Mouse (Mus musculus) cerebellum, postnatal 36 days (tissue): ENCODE results near the gene Myo1b.
"Not testable (repeated sequence)": the region's sequence is repeated elsewhere in the genome, so short reads cannot be mapped to it uniquely, and the experiment has no call there.

Experiments
- DNase-seq, 2 experiments: peaks; one replicate each; pipeline ENCODE4 v3.0.0; 2021 to 2022; ENCODE audit warnings: mixed read lengths in 2 of 2

The Myo1b gene

DNA sequence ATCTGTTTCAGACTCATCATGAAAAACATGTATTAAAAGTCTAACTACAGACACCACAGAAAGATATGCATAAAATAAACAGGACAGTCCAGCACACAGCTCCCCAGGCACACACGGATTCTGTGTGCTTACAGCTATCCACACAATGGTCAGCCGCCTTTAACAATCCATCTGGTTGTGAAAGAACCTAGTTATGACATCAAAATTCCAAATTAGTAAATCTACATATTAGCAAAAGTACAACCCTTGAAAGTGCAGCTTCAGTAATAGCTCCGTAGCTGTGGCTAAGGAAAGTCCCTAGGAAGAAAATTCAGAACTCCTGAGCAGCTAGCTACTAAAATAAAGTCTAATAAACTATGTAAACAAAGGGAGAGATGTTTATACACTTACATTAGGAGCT, 21.1 kb downstream of the Myo1b start:
- DNase-seq, result no peak

DNA sequence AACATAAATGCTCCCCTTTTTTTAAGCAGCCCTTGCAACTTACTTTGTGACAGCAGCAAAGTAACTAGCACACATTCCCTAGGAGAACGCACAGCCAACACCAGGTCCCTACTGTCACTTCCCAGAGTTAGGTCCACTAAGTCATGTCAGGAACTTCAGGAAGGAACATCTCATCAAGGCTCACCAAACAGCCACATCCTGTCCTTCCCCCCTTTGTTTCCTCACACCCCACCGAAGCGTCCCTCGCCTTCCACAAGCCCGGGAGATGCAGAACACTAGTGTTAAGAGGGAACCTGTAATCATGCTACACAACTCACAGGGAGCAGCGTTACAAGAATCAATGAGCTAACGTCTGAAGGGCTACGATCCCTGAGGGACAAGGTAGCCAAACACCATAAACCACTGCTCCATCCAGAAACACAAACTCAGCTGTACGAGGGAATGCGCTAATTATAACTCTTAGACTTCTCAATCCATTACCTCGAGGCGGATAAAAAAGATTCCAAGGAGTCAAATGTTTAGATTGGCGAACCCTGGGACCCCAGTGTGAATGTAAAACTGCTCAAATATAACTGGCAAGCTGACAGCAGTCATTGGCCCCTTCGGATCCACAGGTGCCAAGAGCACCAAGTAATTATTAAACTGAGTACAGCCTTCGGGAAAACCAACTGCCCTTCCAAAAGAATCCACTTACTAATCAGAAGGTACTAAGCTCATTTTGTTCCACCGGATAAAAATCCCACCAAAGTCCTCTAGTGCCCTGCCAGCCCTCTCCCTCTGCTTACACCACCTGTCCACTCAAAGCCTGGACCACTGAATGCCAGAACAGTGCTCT, 22.1 kb downstream of the Myo1b start:
- no peak for DNase-seq

DNA sequence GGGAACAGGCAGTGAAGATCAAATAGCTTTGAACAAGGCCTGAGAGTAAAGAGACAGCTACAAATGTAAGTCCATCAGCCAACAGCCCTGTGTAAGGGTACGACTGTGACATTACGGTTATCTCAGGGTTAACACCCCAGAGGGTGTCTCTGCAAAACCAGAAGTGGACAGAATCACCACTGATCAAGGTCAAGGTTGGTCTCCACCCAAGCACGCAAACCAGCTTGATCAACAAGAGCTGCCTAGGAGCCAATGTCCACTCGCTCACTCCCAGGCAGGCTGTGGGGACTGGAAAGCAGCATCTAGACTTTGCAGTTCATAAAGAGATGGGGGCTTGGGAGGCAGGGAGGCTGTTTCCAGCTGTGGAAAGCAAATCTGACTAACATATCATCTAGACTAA, 23.9 kb downstream of the Myo1b start:
- DNase-seq, result no peak

DNA sequence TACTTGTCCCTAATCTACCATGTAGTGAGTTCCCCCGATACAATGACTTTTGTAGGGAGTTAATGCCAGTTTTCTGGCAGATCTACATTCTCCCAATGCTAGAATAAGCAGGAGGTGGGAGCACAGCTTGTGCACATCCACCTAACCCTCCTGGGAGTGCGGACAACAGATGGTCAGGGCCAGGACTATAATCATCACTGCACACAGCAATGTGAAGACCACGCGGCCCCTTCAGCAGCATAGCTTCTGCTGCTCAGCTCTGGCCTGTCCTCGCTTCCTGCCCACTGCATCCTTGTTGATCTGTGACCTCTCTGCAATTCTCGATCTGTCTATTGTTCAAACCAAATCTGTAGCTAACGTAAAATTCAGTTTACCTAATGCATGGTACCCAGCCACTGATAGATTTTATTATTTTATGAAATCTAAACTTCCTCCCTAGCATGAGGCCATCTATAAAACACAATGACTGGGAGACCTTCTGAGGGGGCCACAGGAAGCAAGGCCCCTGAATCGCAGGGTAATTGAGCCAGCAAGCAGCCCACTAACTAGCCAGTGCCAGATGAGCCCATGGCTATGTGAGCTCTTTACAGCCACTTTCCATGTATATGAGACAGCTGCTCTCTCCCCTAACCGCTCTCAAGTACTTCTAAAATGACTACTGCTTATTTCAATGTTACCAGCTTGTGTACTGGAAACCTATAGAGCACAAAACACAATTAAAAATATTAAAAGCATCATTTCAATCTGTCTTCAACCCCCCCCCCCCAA, 27.6 kb downstream of the Myo1b start:
- DNase-seq, result no peak

DNA sequence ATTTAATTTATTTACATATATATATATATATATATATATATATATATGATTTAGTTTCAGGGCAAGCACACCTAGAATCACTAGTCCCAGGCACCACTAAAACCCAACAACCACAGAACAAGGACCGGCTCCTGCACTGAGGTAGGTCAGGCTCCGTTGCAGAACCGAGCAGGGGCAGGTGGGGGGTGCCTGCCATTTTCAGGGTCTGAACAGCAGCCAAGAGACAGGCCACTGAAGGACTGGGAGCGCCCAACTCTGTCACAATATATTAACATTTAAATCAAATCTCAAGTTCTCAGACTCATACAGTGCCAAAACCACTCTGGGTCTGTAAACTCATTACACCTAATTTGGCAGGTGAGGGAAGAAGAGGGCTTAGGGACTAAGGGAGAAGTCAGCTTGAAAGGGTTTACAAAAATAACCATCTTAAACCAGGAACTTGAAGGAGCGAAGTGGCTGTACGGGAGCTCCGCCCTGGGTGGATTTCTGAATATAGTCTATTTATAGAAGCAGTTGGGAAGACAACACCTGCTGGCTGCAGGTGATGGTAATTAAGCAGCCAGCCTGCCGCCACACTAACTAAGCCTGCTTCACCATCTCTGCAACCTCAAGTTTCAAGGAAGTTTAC, 30.4 kb downstream of the Myo1b start:
- peak; percentile 12 to 17 for DNase-seq

DNA sequence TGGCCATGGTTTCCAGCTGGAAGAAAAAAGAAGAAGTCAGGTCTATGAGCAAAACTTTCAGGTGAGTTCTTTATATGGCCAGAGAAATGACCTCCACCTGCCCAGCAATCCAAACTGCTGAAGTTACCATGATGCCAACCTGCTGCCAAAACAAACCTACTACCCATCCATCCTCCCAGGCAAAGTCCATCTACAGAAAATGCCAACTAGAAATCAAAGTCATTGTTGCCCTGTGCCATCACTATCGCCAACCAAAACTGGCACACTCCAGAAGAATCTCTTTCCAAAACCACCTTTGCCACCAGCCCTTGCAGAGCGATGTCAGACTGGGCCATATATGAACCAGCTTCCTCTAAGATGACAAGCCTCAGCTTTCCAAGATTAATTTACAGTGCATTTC, 32.7 kb downstream of the Myo1b start:
- no peak for DNase-seq

DNA sequence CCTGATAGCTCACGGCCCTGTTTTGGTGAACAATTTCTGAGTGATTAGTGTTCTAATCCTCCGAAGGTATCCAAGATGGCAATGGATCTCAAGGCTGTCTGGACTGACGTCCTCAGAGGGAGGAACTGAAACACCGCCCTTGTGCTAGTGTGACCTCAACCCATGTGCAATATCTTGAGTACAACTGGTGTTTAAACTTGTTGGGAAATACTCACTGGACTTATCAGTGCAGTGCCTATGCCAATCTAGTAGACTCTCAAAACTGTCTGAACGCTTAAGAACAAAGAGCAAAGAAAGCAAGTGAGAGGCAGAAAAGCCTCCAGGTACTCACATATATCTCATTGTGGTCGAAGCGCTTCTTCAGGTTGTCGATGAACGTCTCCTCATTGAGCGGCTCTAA, 33.1 kb downstream of the Myo1b start:
- DNase-seq, result no peak

DNA sequence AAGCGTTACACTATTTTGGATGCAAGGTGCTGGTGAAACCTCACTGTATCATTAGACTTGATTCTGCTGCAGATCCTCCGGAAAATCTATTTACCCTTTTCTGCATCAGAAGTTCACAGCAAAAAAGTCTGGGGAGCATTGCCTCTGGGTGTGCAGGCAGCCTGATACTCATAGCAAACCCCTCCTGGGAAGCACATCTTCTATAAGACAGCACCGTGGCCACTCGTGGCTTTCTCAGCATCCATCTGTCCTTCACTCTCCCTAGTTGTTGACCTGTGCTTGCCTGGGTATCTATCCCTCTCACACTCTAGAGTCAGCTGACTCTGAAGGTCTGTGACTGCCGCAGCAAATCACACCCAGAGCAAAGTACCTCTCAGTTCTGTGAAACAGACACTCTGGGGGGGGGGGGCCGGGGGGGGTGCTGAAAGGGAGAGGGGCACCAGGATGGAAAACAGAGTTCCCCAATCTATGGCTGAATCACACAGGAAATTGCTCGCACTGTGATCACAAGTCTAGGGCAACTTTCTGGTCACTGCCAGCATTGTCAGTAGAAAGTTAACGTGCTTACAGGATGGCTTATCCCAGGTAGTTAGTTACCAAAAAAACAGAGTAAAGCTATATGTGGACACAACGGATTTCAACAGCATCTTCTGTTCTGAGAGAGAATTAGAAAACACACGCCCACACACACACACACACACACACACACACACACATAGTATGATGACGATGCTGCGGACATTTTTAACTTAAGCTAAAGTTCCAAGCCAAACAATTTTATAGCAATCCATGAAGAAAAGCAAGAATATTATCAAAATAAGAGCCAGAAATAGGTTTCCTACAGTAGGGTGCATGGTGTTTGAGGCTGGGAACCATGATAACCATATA, 35.7 kb downstream of the Myo1b start:
- DNase-seq, result no peak

DNA sequence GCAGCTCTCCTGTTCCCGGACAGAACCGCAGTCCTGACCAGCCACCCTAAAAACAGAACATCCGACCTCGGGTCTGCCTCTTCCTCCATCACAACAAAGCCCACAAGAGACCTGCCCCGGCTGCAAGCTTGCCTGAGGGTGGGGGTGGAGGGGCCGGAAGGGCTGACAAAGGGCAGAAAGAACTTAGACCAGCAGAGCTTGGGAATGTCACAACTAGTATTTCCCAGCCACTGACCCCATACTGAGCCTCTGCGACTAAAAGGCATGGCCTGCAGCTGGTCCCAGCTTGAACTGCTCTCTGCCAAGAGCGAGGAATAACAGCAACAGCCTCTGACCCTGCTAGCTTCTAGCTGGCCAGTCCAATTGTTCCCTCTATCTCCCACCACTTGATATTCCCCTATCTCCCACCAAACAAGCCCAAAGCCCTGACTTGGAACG, 36.5 kb downstream of the Myo1b start:
- DNase-seq, result no peak

DNA sequence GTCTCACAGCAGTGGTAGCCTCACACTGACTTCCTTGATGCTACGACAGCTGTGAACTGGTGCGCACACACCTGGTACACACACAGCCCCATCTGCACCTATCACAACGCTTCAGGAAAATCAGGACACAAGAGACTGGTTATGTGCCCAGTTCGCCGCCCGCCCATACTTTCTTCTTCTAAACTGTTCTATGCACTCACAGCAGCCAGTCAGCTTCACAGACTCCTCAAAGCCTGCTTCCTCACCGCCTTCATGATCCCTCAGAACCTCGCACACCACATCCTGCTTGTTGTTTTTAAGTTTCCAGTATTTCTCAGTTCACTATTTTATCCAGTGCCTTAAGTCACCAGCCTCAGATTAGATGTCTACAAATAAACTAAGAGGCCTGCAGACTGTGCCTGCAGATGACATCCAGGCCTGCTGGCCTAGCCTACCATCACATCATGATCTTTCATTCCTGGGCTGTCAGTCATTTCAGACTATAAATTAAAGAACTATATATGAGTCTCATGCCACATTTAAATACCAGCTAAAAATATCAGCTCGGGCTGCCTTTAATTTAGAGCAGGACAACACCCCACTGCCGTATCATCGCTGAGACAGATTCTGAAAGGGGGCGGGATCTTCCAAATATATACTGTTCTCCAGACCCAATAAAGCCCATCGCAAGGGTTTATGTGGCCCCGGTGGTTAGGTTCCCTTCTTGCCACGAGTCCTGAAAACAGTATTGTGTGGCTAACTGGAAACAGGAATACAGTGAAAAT, 40.2 kb downstream of the Myo1b start:
- no peak for DNase-seq

DNA sequence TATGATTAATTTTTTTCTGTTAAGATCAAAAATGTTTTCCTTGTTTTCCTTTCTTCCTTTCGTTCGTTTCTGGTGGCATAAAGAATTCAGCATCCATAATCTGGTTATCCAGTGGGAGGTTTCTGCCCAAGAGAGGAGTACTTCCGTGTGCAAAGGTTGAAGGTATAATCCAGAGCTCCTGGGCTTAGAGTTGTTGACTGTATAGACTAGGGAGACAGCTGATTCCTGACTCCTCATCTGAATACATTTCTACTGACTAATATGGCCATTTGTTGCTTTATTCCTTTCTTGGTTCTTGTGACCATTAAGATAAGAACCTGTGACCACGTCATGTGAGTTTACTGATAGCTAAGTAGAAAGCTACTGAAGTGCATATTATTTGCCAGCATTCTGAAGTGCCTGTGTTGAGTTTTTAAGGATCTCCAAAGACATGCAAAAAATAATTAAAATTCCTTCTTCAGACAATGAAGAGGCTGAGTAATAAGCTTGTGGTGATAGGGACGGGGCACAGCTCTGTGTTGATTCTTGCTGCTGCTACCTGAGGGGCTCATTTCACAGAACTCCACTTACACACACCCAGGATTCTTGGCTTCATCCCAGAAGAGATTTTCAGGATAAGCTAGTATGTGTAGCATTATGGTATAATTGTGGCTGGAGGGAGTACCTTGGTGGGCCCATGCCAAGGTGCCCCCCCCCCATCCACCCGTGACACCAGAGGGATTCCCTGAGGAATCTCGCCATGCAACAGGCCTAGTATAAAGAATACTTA, 43.2 kb downstream of the Myo1b start:
- no peak for DNase-seq

DNA sequence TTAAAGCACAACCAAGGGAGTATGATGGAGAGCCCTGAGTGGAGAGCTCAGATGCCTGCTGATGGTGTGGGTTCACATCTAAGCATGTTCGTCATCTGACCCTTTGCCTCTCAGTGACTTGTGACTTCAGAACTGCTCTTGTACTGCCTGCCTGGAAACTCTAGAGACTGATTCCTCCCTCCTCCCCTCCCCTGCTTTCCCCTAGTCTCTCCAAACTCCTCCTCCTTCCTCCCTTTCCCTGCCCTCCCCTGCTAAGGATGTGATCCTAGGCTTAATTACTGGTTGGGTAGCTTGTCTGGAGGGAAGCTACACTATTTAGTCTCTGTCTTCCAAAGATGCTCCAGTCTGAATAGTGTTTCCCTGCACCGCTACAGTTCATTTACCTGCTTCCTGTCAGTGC, 44.6 kb downstream of the Myo1b start:
- not testable (repeated sequence) for DNase-seq

DNA sequence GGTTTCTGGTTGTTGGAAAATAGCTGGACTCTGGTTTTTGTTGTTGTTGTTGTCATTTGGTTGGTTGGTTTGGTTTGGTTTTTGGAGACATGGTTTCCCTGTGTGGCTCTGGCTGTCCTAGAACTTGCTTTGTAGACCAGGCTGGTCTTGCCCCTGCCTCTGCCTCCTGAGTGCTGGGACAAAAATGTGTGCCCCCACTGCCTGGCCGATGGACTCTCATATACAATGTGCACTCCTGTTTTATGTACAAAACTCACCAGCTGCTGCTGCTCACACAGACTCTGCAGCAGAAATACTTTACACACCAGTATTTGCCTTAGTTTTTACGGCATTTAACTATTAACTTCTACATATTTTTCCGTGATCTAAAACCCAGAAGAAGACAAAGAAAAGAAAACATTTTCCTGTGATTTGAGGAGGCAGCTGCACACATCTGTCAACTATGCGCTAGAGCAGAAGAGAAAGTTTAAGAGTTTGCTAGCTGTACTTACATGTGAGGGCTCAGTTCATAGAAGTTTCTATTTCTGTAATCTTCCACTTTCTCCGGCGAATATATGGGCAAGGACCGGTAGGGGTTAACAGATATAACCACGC, 52.9 kb downstream of the Myo1b start:
- DNase-seq, result no peak

DNA sequence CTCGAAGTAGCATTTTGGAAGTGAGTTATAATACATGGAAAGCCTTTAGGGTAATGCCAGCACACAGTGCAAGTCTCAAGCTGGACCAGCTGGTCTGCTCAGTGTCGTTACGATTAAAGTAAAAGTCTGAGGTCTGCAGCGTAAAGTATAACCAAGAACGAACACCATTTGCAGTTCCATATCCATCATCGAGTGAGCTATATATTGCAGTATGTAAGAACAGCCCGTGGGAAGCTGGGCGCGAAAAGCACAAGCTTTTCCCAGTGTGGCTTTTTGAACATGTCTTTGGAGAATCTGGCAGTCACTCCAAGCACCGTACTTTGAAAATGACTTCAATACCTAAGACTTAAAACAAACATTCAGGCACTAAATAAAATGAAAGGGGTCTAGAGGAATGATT, 55.0 kb downstream of the Myo1b start:
- DNase-seq, result no peak

DNA sequence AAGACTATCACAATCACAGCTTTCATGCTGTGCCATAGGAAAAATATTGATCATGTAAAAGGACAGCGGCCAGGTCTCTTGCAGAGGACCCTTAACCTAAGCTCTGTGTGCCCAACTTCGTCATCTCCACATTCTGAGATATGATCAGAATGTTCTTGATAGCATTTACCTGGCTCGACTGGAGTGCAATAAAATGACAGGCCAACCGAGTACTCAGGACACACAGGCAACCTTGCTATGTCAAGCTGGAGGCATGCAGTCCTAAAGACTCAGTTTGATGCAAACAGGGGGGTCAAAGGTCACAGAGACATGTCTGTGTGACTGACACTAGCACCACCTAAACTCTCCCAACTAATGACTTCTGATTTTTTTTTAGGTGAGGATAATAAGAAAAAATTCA, 58.9 kb downstream of the Myo1b start:
- DNase-seq, result no peak

DNA sequence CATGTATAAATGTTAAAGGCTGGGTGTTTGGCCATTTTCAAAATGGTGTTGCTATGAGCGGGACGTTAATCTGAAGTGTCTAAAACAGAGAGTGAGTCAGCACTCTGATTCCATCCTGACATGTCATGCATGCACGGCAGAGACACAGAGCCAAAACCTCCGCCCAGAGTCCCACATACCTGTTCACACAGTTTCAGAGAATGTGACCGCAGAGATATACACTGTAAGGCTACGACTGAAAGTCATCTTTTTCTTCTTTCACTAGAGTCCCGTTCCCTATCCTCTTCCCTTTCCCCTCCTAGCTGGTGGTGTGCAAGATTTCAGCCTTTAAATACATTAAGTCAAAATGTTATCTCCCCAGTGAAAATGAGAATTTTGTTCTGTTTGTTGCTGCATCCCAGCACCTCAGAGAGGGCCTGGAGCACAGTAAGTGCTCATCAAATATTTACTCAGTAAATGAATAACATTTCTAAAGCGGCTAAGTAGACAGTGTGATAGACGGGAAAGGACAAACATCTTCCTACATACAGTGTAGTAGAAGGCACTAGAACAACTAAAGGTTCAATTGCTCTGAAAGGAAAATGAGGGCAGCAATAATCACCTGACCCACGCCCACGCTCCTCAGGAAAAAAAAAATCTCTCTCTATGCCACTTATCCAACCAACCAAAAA, 59.5 kb downstream of the Myo1b start:
- no peak for DNase-seq

DNA sequence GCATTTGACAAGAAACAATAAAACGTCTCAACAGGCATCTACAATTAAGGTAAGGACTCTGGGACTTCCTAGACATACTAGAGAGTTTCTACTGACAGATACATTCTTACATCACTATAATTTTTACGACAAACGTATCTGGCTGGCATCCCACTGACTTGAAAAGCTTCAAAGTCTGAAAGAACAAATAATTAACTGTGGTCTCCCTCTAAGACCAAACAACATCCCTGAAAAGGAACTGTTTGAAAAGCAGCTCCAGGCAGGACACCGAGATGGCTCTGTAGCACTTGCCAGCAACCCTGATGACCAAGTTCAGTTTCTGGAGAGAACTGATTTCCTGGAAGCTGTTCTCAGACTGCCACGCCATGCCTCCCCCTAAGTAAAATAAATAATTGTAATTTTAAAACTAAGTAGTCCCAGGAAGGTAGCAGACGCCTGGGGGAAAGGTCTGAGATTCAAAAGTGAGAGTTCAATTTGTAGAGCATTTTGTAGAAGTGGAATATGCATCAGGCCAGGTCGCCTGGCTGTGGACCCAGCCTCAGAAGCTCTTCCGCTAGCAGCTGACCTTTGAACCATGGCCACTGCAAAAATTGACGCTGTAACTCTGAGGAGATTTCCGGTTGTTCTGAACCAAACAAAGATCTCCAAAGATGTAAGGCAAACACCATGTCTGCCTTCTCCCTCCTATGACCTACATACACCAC, 60.2 kb downstream of the Myo1b start:
- DNase-seq, result no peak

DNA sequence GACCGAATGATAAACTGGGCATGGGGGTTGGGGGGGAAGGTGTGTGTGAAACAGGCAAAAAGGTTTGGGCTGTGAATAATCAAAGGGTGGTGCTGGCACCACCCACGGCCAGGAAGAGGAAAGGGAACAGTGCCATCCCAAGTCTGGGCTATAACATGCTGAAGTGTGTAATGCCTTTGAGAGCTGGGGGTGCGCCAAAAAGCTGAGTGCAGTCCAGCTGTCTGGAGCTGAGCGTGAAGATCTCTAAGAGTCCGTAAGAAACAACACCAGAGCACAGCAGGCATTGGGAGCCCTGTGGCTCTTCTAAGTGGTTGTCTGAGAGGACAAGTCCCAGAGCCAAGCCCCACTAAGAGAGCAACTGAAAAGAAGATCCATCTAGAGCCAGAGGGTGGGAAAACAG, 63.6 kb downstream of the Myo1b start:
- DNase-seq, result no peak

DNA sequence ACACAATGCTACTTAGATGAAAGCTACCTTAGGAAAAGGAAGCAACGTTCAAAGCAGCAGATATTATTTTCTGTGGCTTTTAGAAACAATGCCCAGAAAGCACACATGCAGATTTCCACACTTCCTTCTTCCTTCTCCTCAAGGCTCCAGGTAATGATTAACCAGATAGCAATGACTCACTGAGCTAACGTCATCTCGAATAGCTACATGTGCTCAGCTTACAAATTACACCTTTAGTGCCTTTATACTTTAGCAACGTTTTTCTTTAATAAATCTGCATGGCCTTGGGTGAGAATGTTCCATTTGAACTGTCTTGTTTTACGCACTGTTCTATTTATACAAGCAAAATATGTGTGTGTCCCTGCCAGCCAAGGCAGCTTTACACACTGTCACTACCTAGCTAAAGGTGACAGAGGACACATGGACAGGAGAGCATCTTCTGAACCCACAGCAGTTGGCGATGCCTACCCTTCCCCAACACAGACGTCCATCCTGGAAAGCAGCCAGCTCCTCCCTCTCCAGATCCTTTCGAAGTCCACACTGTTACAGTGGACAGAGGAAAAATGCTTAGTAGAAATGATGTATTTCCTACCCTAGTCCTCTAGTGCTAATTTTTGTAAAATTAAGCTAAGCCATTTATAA, 66.2 kb downstream of the Myo1b start:
- DNase-seq, result peak in 1 of 2 experiments; percentile 7
